Mouse (Mus musculus) neural tube, embryonic 12.5 days (tissue): ENCODE results near the gene Sval3. TPM values are rescaled to one million over a fixed set of nuclear protein-coding genes. Genes with fewer than 3 reads are reported as not detected.

Source experiments
- ATAC-seq: fragments of 200-750 bp; cut with Nextera tagmentation; 2 replicates; pipeline ENCODE4 v1.8.0; 2017; ENCODE audit warnings: low read depth, mild to moderate bottlenecking, moderate TSS enrichment, moderate library complexity; ENCODE audit not compliant: low FRiP score
- H3K27ac ChIP-seq: fragments of 300-500 bp; sonication (generic); 2 replicates; pipeline ENCODE4 v1.5.1; 2016
- H3K27me3 ChIP-seq: fragments of 300-500 bp; sonication (generic); replicated peaks from 2 replicates; pipeline ENCODE4 v1.6.1; 2016; ENCODE audit warnings: mild to moderate bottlenecking
- H3K36me3 ChIP-seq: fragments of 300-500 bp; sonication (generic); 2 replicates; pipeline ENCODE4 v1.6.1; 2016; ENCODE audit warnings: mild to moderate bottlenecking
- H3K4me1 ChIP-seq: fragments of 300-500 bp; sonication (generic); 2 replicates; pipeline ENCODE4 v1.6.1; 2016
- H3K4me2 ChIP-seq: fragments of 300-500 bp; sonication (generic); replicated peaks from 2 replicates; pipeline ENCODE4 v1.6.1; 2016; ENCODE audit warnings: mild to moderate bottlenecking
- H3K4me3 ChIP-seq: fragments of 300-500 bp; sonication (generic); 2 replicates; pipeline ENCODE4 v1.5.1; 2016
- H3K9ac ChIP-seq: fragments of 300-500 bp; sonication (generic); 2 replicates; pipeline ENCODE4 v1.6.1; 2016; ENCODE audit warnings: mild to moderate bottlenecking
- H3K9me3 ChIP-seq: fragments of 300-500 bp; sonication (generic); 2 replicates; pipeline ENCODE4 v1.6.1; 2016; ENCODE audit warnings: mild to moderate bottlenecking
- WGBS: fragments of 180-500 bp; shearing (Covaris S2); methylation state at CpG from one replicate; pipeline ENCODE4 v1.1.7; 2016; 5-methylcytosine and 5-hydroxymethylcytosine counted together
- polyA plus RNA-seq: library from polyadenylated mRNA; unstranded; fragments of >200 nt; fragmentation: Nextera tagmentation; extraction: Ambion mirVana; gene quantifications from 2 replicates; pipeline ENCODE4 v1.2.1, GENCODE M21; 2016

Gene Sval3
- polyA plus RNA-seq: not detected in 2 replicates

DNA sequence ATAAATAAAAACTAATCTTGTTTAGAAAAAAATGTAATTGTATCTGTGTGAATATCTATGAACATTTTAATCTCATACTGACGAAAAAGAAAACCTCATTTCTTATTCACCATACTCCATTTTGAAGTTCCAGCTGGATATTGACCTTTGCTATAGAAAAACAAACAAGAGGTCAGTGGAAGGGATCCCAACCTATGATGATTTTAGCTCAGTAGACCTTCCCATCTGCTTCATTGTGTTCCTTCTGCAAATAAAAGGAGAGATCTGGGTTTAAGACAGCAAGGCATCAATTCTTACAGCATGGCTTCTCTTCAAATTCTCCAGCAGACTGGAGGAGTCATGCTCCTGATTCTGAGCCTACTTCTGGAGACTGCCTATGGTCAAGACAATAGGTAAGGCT lies at the start of gene Sval3:
Sval3 (plus strand) TSS at position 301 of the 400 bp plus-strand sequence.
- Histone ChIP-seq H3K9me3 (no peaks in the 10 kb centered on the region), H3K4me2 (no peak within 1 kb of the TSS), H3K27ac (no peak within 1 kb of the TSS), H3K27me3 (no peaks in the 10 kb centered on the region), H3K4me1 (no peaks in the 10 kb centered on the region), H3K4me3 (no peak within 1 kb of the TSS), H3K9ac (no peak within 1 kb of the TSS), H3K36me3 (no peaks in the 10 kb centered on the region)
- 75% methylated on average over 1 of the region's 1 CpGs for WGBS
- no peak for ATAC-seq

- H3K9me3 ChIP-seq: no peaks in the 10 kb centered on the region
- H3K27ac ChIP-seq: no peak within 1 kb of the TSS
- no peaks in the 10 kb centered on the region for H3K27me3 ChIP-seq
- no peak within 1 kb of the TSS for H3K4me2 ChIP-seq
- no peak within 1 kb of the TSS for H3K9ac ChIP-seq
- H3K4me1 ChIP-seq: no peaks in the 10 kb centered on the region
- H3K36me3 ChIP-seq: no peaks in the 10 kb centered on the region
- ATAC-seq: no peak
- WGBS: 70% methylated on average over 1 of the region's 1 CpGs
- no peak within 1 kb of the TSS for H3K4me3 ChIP-seq
These were observed 16.6 kb upstream of the Sval3 start, which contains the start of gene Sval1 for GRCm38 (mm10) chr6:41951330-41951729. TSS of gene Sval1 (plus strand) at chr6:41951630.

Other genes with a start within 250 kb of the Sval3 start
- gene Olfr459, start 193.0 kb upstream of the Sval3 start, polyA plus RNA-seq: not detected in 2 replicates
- gene Pip, start 120.6 kb upstream of the Sval3 start, polyA plus RNA-seq: not detected in 2 replicates
- not detected in 2 replicates for gene Sval2, start 115.2 kb upstream of the Sval3 start, polyA plus RNA-seq
- not detected in 2 replicates for gene Sval1, start 16.5 kb upstream of the Sval3 start, polyA plus RNA-seq
- gene Sva, start 70.3 kb downstream of the Sval3 start, polyA plus RNA-seq: not detected in 2 replicates
- gene Tas2r139, start 172.8 kb downstream of the Sval3 start, polyA plus RNA-seq: not detected in 2 replicates
- gene Tas2r144, start 247.2 kb downstream of the Sval3 start, polyA plus RNA-seq: not detected in 2 replicates